In genomic region chr15:86034021-86034523, GRCm38 (mm10) we compare ENCODE assay signal across 8 mouse cellular contexts. TPM values are rescaled to one million over a fixed set of nuclear protein-coding genes. Genes with fewer than 3 reads are reported as not detected.
DNase-seq lines count a peak whose midpoint lies in the region; ATAC-seq and TF ChIP-seq lines count a peak whose summit lies in the region.

No protein-coding gene starts in this region.

- H3K4me2 ChIP-seq in forebrain, embryonic 16.5 days (ENCODE audit: low read length), result peak overlapping the region; percentile 83
- peak overlapping the region; percentile 87 for H3K4me2 ChIP-seq in lung, postnatal 0 days (replicated peaks; ENCODE audit: low read depth, low read length)

- peaks cover 29% of the 10 kb centered on the region for H3K4me1 ChIP-seq in forebrain, embryonic 16.5 days (replicated peaks; ENCODE audit: control insufficient read depth, insufficient read depth, low read length)
- H3K4me1 ChIP-seq in lung, postnatal 0 days (ENCODE audit: insufficient read depth, low read depth, low read length), result peaks cover 5% of the 10 kb centered on the region; the same call in 1 of the 2 replicates

- H3K9me3 ChIP-seq in forebrain, embryonic 16.5 days (ENCODE audit: control insufficient read depth, low read length), result 0 out of 2 replicates have a peak, but pooled peaks cover 4% of the 10 kb centered on the region
- H3K9me3 ChIP-seq in lung, postnatal 0 days (ENCODE audit: low read length), result no peaks in the 10 kb centered on the region

- no peak for TF ChIP-seq EP300 in lung, postnatal 0 days (IDR thresholded peaks at IDR 0.05)

- no peaks in the 10 kb centered on the region for H3K27me3 ChIP-seq in forebrain, embryonic 16.5 days (replicated peaks; ENCODE audit: control insufficient read depth, insufficient read depth, low read length)
- peaks cover 25% of the 10 kb centered on the region for H3K27me3 ChIP-seq in lung, postnatal 0 days (replicated peaks; ENCODE audit: insufficient read depth, low read length)

- no peak for TF ChIP-seq CTCF in lung, postnatal 0 days (IDR thresholded peaks at IDR 0.05)

- H3K27ac ChIP-seq in forebrain, embryonic 16.5 days (ENCODE audit: low read length), result peak overlapping the region; percentile 67
- H3K27ac ChIP-seq in lung, postnatal 0 days (ENCODE audit: low read length), result peak overlapping the region; percentile 85

- H3K4me3 ChIP-seq in forebrain, embryonic 16.5 days (replicated peaks; ENCODE audit: low read length), result peak overlapping the region; percentile 55
- peak overlapping the region; percentile 57 for H3K4me3 ChIP-seq in lung, postnatal 0 days (ENCODE audit: low read depth, low read length)

- ATAC-seq in forebrain, embryonic 16.5 days, result peak; percentile 79
- ATAC-seq in lung, postnatal 0 days, result peak; percentile 82

- whole genome bisulfite sequencing in forebrain, embryonic 16.5 days, result under 1% methylated on average over 35 of the region's 44 CpGs
- under 1% methylated on average over 32 of the region's 44 CpGs for WGBS in lung, postnatal 0 days

- DNase-seq in urinary bladder, postnatal 14 days (ENCODE audit: low spot score), result peak; percentile 36
- no peak for DNase-seq in urinary bladder, adult 2 months (ENCODE audit: low spot score)
- DNase-seq in kidney, adult 9 months, result peak; percentile 69
- peak; percentile 87 for DNase-seq in lung, postnatal 0 days (ENCODE audit: low spot score)
- peak; percentile 76 for DNase-seq in ovary, postnatal 36 days (ENCODE audit: low spot score)
- no peak for DNase-seq in urinary bladder, postnatal 36 days (ENCODE audit: low spot score in 2 of 2)
- no peak for DNase-seq in right cerebral cortex, postnatal 36 days (ENCODE audit: low spot score in 2 of 2)

- H3K9ac ChIP-seq in forebrain, embryonic 16.5 days (replicated peaks; ENCODE audit: low read depth, low read length), result peak overlapping the region; percentile 63
- H3K9ac ChIP-seq in lung, postnatal 0 days (replicated peaks; ENCODE audit: low read depth), result peak overlapping the region; percentile 23; the same call in 1 of the 2 replicates

- H3K36me3 ChIP-seq in forebrain, embryonic 16.5 days (ENCODE audit: control insufficient read depth, insufficient read depth), result peaks cover 9% of the 10 kb centered on the region; the same call in 1 of the 2 replicates
- H3K36me3 ChIP-seq in lung, postnatal 0 days (ENCODE audit: insufficient read depth, low read length), result no peaks in the 10 kb centered on the region

RNA-seq across cellular contexts. Expression of gene Celsr1, which starts 0.5 kb away (rescaled TPM):
- 0.80 and 1.0 TPM in 2 replicates for polyA plus RNA-seq in urinary bladder, adult 2 months (2012; rRNA removed)
- 4.6 and 5.6 TPM in 2 replicates for polyA plus RNA-seq in forebrain, embryonic 16.5 days (2015; fragmentation: Nextera tagmentation; extraction: Ambion mirVana)
- 2.1 and 2.2 TPM in 2 replicates for polyA plus RNA-seq in lung, postnatal 0 days (2015; fragmentation: Nextera tagmentation; extraction: Ambion mirVana)

RNA-seq across cellular contexts. Expression of gene Gramd4, which starts 23.4 kb away (rescaled TPM):
- polyA plus RNA-seq in urinary bladder, adult 2 months (2012; rRNA removed), result 13.2 and 17.5 TPM in 2 replicates
- 56.8 and 57.8 TPM in 2 replicates for polyA plus RNA-seq in forebrain, embryonic 16.5 days (2015; fragmentation: Nextera tagmentation; extraction: Ambion mirVana)
- polyA plus RNA-seq in lung, postnatal 0 days (2015; fragmentation: Nextera tagmentation; extraction: Ambion mirVana), result 9.9 and 11.1 TPM in 2 replicates

Comparison
In these comparisons a context has a peak if more than half of its experiments do, and no peak if none do; other contexts are left out.
1. DNase-seq: peak in urinary bladder, postnatal 14 days (single experiment), kidney, adult 9 months (single experiment), lung, postnatal 0 days (single experiment) and ovary, postnatal 36 days (single experiment); none in urinary bladder, adult 2 months (single experiment), urinary bladder, postnatal 36 days (0 of 2) and right cerebral cortex, postnatal 36 days (0 of 2).